Mouse (Mus musculus): ENCODE results near the gene Cgnl1. TPM values are rescaled to one million over a fixed set of nuclear protein-coding genes. Genes with fewer than 3 reads are reported as not detected.
A peak's percentile ranks its signal among the peaks of the same experiment; 100 is the strongest.

Cgnl1 gene
- total RNA-seq, 2 experiments from 2014 or later, result not detected

- no peak for ATAC-seq (replicated peaks; ENCODE audit: poor library complexity, severe bottlenecking)
These were observed 1.7 kb downstream of the Cgnl1 start for GRCm38 (mm10) chr9:71769701-71770100.

- no peak for ATAC-seq (replicated peaks; ENCODE audit: poor library complexity, severe bottlenecking)
These were observed 3.3 kb downstream of the Cgnl1 start for GRCm38 (mm10) chr9:71768119-71768518.

GRCm38 (mm10) chr9:71766902-71767301 lies 4.5 kb downstream of the Cgnl1 start:
- no peak for ATAC-seq (replicated peaks; ENCODE audit: poor library complexity, severe bottlenecking)

GRCm38 (mm10) chr9:71766306-71766705 lies 5.1 kb downstream of the Cgnl1 start:
- no peak for ATAC-seq (replicated peaks; ENCODE audit: poor library complexity, severe bottlenecking)

GRCm38 (mm10) chr9:71764551-71764950 lies 6.9 kb downstream of the Cgnl1 start:
- ATAC-seq (replicated peaks; ENCODE audit: poor library complexity, severe bottlenecking), result peak; percentile 55; the same call in 1 of the 2 replicates

GRCm38 (mm10) chr9:71763273-71763672 lies 8.1 kb downstream of the Cgnl1 start:
- no peak for ATAC-seq (replicated peaks; ENCODE audit: poor library complexity, severe bottlenecking)

- no peak for ATAC-seq (replicated peaks; ENCODE audit: poor library complexity, severe bottlenecking)
These were observed 9.7 kb downstream of the Cgnl1 start for GRCm38 (mm10) chr9:71761663-71762062.

GRCm38 (mm10) chr9:71760518-71761141 lies 10.8 kb downstream of the Cgnl1 start:
- ATAC-seq (replicated peaks; ENCODE audit: poor library complexity, severe bottlenecking), result no peak

- ATAC-seq (replicated peaks; ENCODE audit: poor library complexity, severe bottlenecking), result no peak
These were observed 11.5 kb downstream of the Cgnl1 start for GRCm38 (mm10) chr9:71759893-71760292.

GRCm38 (mm10) chr9:71757386-71757785 lies 14.0 kb downstream of the Cgnl1 start:
- no peak for ATAC-seq (replicated peaks; ENCODE audit: poor library complexity, severe bottlenecking)

GRCm38 (mm10) chr9:71756916-71757315 lies 14.5 kb downstream of the Cgnl1 start:
- peak; percentile 69 for ATAC-seq (replicated peaks; ENCODE audit: poor library complexity, severe bottlenecking)

GRCm38 (mm10) chr9:71753981-71754380 lies 17.4 kb downstream of the Cgnl1 start:
- ATAC-seq (replicated peaks; ENCODE audit: poor library complexity, severe bottlenecking), result no peak

GRCm38 (mm10) chr9:71753529-71753928 lies 17.9 kb downstream of the Cgnl1 start:
- no peak for ATAC-seq (replicated peaks; ENCODE audit: poor library complexity, severe bottlenecking)

GRCm38 (mm10) chr9:71753117-71753516 lies 18.3 kb downstream of the Cgnl1 start:
- no peak for ATAC-seq (replicated peaks; ENCODE audit: poor library complexity, severe bottlenecking)

GRCm38 (mm10) chr9:71750015-71750672 lies 21.3 kb downstream of the Cgnl1 start:
- ATAC-seq (replicated peaks; ENCODE audit: poor library complexity, severe bottlenecking), result no peak

- ATAC-seq (replicated peaks; ENCODE audit: poor library complexity, severe bottlenecking), result no peak
These were observed 25.0 kb downstream of the Cgnl1 start for GRCm38 (mm10) chr9:71746405-71746804.

GRCm38 (mm10) chr9:71738081-71738930 lies 33.1 kb downstream of the Cgnl1 start:
- peak; percentile 73 for ATAC-seq (replicated peaks; ENCODE audit: poor library complexity, severe bottlenecking)

- ATAC-seq (replicated peaks; ENCODE audit: poor library complexity, severe bottlenecking), result no peak
These were observed 34.0 kb downstream of the Cgnl1 start for GRCm38 (mm10) chr9:71737257-71738023.

GRCm38 (mm10) chr9:71735886-71736285 lies 35.5 kb downstream of the Cgnl1 start:
- ATAC-seq (replicated peaks; ENCODE audit: poor library complexity, severe bottlenecking), result no peak

- no peak for ATAC-seq (replicated peaks; ENCODE audit: poor library complexity, severe bottlenecking)
These were observed 37.8 kb downstream of the Cgnl1 start for GRCm38 (mm10) chr9:71733559-71733958.

All from granulocyte monocyte progenitor cell, adult 5-6 weeks (primary cell).